Mouse (Mus musculus): ENCODE measurements around the gene Olfr992. TPM values are rescaled to one million over a fixed set of nuclear protein-coding genes. Genes with fewer than 3 reads are reported as not detected.
"Not testable (repeated sequence)": the region's sequence is repeated elsewhere in the genome, so short reads cannot be mapped to it uniquely, and the experiment has no call there.

Gene Olfr992
- not detected in 2 replicates for polyA plus RNA-seq (2014; fragmentation: Nextera tagmentation; extraction: Ambion mirVana)

DNA sequence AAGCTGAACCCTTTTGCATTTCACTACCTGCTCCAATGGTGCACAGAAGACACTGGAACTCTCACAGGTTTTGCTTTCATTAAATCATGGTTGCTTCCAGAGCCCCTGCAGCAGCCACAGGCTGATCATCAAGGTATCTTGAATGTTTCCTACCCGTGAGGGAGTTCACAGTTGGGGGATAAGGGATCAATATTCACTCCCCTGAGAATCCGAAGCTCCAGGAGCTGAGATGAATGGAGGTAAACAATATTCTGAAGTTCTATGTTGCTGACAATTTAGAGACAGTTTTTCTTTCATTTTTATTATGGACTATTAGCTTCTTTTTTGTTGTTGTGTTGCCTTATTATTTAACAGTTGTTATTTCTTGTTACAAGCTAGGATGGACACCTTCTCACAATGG, at the start of gene Olfr992:
TSS of gene Olfr992 (minus strand) at position 101 of the 400 bp plus-strand sequence.
- 31% methylated on average over 2 of the region's 2 CpGs for WGBS
- no peaks in the 10 kb centered on the region for H3K4me1 ChIP-seq (replicated peaks; ENCODE audit: control insufficient read depth, insufficient read depth, low read length)
- H3K27me3 ChIP-seq (replicated peaks; ENCODE audit: control insufficient read depth, insufficient read depth, low read length), result no peaks in the 10 kb centered on the region
- H3K4me3 ChIP-seq (ENCODE audit: low read depth, low read length), result no peak within 1 kb of the TSS
- no peaks in the 10 kb centered on the region for H3K9me3 ChIP-seq (ENCODE audit: control insufficient read depth, low read length)
- no peak within 1 kb of the TSS for H3K4me2 ChIP-seq
- H3K27ac ChIP-seq (ENCODE audit: low read depth, low read length), result no peak within 1 kb of the TSS
- no peak within 1 kb of the TSS for H3K9ac ChIP-seq (ENCODE audit: low read depth, low read length)
- ATAC-seq (replicated peaks; ENCODE audit: low FRiP score) (no peak), DNase-seq (ENCODE audit: low spot score) (no peak)
- H3K36me3 ChIP-seq (ENCODE audit: control insufficient read depth, insufficient read depth, low read length), result no peaks in the 10 kb centered on the region

DNA sequence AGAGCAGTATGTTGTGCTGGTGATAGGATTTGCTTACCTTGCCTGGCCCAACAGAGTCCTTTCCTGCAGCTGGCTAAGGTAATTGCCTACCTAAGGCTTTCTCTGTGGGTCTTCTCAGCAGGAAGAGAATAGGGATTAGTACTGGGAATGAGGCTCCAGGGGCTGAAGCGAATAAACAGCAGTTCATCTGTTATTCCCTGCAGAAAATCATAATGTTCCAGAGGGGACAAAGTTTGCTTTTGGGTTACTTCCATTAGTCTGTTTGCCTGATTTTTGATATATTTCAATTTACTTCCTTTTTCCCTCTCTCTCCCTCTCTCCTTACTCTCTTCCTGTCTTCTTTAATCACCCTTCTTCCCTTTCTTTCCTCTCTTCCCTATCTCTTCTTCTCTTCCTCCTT, 34.3 kb upstream of the Olfr992 start, which contains the start of gene Olfr995:
TSS of gene Olfr995 (minus strand) at position 101 of the 400 bp plus-strand sequence.
- Histone ChIP-seq H3K4me1 (replicated peaks; ENCODE audit: control insufficient read depth, insufficient read depth, low read length) (no peaks in the 10 kb centered on the region), H3K9ac (ENCODE audit: low read depth, low read length) (no peak within 1 kb of the TSS), H3K27me3 (replicated peaks; ENCODE audit: control insufficient read depth, insufficient read depth, low read length) (no peaks in the 10 kb centered on the region), H3K27ac (ENCODE audit: low read depth, low read length) (no peak within 1 kb of the TSS), H3K4me3 (ENCODE audit: low read depth, low read length) (no peak within 1 kb of the TSS), H3K4me2 (no peak within 1 kb of the TSS), H3K36me3 (ENCODE audit: control insufficient read depth, insufficient read depth, low read length) (no peaks in the 10 kb centered on the region), H3K9me3 (ENCODE audit: control insufficient read depth, low read length) (no peaks in the 10 kb centered on the region)
- no peak for ATAC-seq (replicated peaks; ENCODE audit: low FRiP score)
- DNase-seq (ENCODE audit: low spot score), result no peak
- WGBS, result 16% methylated on average over 1 of the region's 1 CpGs

DNA sequence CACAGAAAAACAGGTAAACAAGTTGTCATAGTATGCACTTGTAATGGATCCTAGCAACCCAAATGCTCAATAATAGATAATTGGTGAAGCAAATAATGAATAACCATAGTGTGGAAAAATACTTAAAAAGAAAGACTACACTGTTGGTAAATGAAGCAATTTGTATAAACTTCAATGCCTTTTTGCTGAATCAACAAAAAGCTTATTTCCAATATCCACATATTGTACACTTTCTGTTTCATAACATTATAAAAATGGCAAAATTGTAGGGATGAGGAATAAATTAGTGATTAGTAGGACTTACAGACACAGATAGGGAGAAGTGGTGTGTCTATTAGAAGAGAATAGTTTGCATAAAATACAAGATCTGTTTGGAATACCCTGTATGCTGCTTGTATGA, 33.3 kb upstream of the Olfr992 start:
- Histone ChIP-seq H3K27ac (ENCODE audit: low read depth, low read length) (no peak overlapping the region), H3K9ac (ENCODE audit: low read depth, low read length) (no peak overlapping the region), H3K27me3 (replicated peaks; ENCODE audit: control insufficient read depth, insufficient read depth, low read length) (no peaks in the 10 kb centered on the region), H3K36me3 (ENCODE audit: control insufficient read depth, insufficient read depth, low read length) (no peaks in the 10 kb centered on the region), H3K4me2 (no peak overlapping the region), H3K4me1 (replicated peaks; ENCODE audit: control insufficient read depth, insufficient read depth, low read length) (no peaks in the 10 kb centered on the region), H3K4me3 (ENCODE audit: low read depth, low read length) (no peak overlapping the region), H3K9me3 (ENCODE audit: control insufficient read depth, low read length) (no peaks in the 10 kb centered on the region)
- no peak for DNase-seq (ENCODE audit: low spot score)
- no peak for ATAC-seq (replicated peaks; ENCODE audit: low FRiP score)

DNA sequence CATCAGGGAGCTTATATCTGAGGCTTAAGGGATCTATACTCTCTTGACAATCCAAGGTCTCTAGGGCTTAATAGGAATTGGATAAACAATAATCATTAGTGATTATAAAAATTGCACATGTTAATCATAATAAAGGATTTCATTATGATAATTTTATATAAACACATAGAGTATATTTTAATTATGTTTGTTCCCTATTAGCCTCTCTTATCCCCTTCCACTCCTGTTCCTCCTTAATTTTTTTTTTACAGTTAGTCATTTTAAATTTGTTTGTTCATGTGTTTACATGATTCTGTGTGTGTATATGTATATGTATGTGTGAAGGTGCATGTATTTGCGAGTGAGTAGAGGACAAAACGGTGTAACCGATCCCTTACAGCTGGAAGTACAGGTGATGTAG, 27.1 kb upstream of the Olfr992 start, which contains the start of gene Olfr994:
TSS of gene Olfr994 (minus strand) at position 101 of the 400 bp plus-strand sequence.
- DNase-seq (ENCODE audit: low spot score), result no peak
- 93% methylated on average over 3 of the region's 3 CpGs for WGBS
- ATAC-seq (replicated peaks; ENCODE audit: low FRiP score), result no peak
- Histone ChIP-seq H3K4me1 (replicated peaks; ENCODE audit: control insufficient read depth, insufficient read depth, low read length) (no peaks in the 10 kb centered on the region), H3K27me3 (replicated peaks; ENCODE audit: control insufficient read depth, insufficient read depth, low read length) (no peaks in the 10 kb centered on the region), H3K9me3 (ENCODE audit: control insufficient read depth, low read length) (no peaks in the 10 kb centered on the region), H3K9ac (ENCODE audit: low read depth, low read length) (no peak within 1 kb of the TSS), H3K27ac (ENCODE audit: low read depth, low read length) (no peak within 1 kb of the TSS), H3K4me3 (ENCODE audit: low read depth, low read length) (no peak within 1 kb of the TSS), H3K4me2 (no peak within 1 kb of the TSS), H3K36me3 (ENCODE audit: control insufficient read depth, insufficient read depth, low read length) (no peaks in the 10 kb centered on the region)

DNA sequence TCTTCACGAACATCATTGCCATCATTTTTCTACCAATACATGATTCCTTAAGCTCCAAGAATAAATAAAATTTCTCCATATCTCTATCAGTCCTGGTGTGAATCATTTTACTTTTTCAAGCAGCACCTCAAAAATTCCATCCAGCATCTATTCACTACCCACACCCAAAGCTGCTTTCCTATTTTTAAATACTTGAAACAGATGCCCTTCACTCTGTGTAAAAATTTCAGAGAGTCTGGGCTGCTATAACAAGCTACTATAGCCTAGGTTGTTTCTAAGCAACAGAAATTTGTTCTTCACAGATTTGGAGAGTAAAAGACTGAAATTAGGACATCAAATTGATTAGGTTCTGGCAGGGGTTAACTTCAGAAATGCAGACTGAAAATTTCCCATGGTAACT, 16.6 kb upstream of the Olfr992 start:
- no peaks in the 10 kb centered on the region for H3K27me3 ChIP-seq (replicated peaks; ENCODE audit: control insufficient read depth, insufficient read depth, low read length)
- H3K27ac ChIP-seq (ENCODE audit: low read depth, low read length), result no peak overlapping the region
- no peak for ATAC-seq (replicated peaks; ENCODE audit: low FRiP score)
- no peaks in the 10 kb centered on the region for H3K36me3 ChIP-seq (ENCODE audit: control insufficient read depth, insufficient read depth, low read length)
- DNase-seq (ENCODE audit: low spot score), result no peak
- H3K9me3 ChIP-seq (ENCODE audit: control insufficient read depth, low read length), result no peaks in the 10 kb centered on the region
- H3K4me3 ChIP-seq (ENCODE audit: low read depth, low read length), result no peak overlapping the region
- H3K4me2 ChIP-seq, result no peak overlapping the region
- no peaks in the 10 kb centered on the region for H3K4me1 ChIP-seq (replicated peaks; ENCODE audit: control insufficient read depth, insufficient read depth, low read length)
- H3K9ac ChIP-seq (ENCODE audit: low read depth, low read length), result no peak overlapping the region
- 71% methylated on average over 1 of the region's 1 CpGs for WGBS

DNA sequence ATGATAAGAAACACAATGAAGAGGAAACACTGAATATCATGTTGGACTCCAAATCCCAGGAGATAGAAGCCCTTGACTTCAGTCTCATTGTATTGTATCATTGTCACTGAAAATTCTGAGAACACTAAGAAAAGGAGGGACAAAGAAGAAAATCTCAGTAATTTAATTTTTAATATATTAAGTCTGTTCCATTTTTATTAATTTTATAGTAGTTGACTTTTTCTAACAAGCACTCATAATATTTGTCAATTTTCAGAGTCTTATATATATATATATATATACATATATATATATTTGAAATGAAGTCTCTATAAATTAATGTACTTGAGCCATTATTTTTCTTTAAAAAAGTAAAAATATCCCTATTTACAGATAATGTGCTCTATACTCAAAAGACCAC, 5.5 kb upstream of the Olfr992 start, which contains the start of gene Olfr993:
TSS of gene Olfr993 (minus strand) at position 101 of the 400 bp plus-strand sequence.
- Histone ChIP-seq H3K36me3 (ENCODE audit: control insufficient read depth, insufficient read depth, low read length) (no peaks in the 10 kb centered on the region), H3K4me2 (no peak within 1 kb of the TSS), H3K27ac (ENCODE audit: low read depth, low read length) (no peak within 1 kb of the TSS), H3K4me1 (replicated peaks; ENCODE audit: control insufficient read depth, insufficient read depth, low read length) (no peaks in the 10 kb centered on the region), H3K9me3 (ENCODE audit: control insufficient read depth, low read length) (no peaks in the 10 kb centered on the region), H3K4me3 (ENCODE audit: low read depth, low read length) (no peak within 1 kb of the TSS), H3K9ac (ENCODE audit: low read depth, low read length) (no peak within 1 kb of the TSS), H3K27me3 (replicated peaks; ENCODE audit: control insufficient read depth, insufficient read depth, low read length) (no peaks in the 10 kb centered on the region)
- no peak for ATAC-seq (replicated peaks; ENCODE audit: low FRiP score)
- no peak for DNase-seq (ENCODE audit: low spot score)

DNA sequence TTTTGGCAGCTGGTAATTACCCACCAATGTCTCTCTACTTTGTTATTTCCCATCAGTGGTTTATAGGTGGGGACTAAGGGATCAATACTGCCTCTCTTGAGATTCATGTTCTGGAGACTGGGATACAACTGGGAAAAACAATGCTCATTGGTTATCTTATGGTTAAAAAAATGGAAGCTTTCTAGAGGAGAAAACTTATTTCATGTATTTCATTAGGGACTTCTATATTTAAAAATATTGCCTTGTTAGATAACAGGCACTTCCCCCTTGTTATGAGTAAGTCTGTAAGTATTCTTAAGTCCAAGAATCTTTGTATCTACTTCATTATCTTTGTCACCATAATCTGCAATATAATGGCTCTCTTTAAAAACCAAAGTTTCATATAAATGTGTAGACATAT, 46.1 kb downstream of the Olfr992 start, which contains the start of gene Olfr988:
TSS of gene Olfr988 (minus strand) at position 101 of the 400 bp plus-strand sequence.
- H3K4me1 ChIP-seq (replicated peaks; ENCODE audit: control insufficient read depth, insufficient read depth, low read length); H3K36me3 ChIP-seq (ENCODE audit: control insufficient read depth, insufficient read depth, low read length); H3K4me3 ChIP-seq (ENCODE audit: low read depth, low read length); ATAC-seq (replicated peaks; ENCODE audit: low FRiP score); H3K9ac ChIP-seq (ENCODE audit: low read depth, low read length); H3K27me3 ChIP-seq (replicated peaks; ENCODE audit: control insufficient read depth, insufficient read depth, low read length); DNase-seq (ENCODE audit: low spot score); H3K4me2 ChIP-seq; H3K27ac ChIP-seq (ENCODE audit: low read depth, low read length); H3K9me3 ChIP-seq (ENCODE audit: control insufficient read depth, low read length): not testable (repeated sequence)

Other genes starting within 250 kb of the Olfr992 start
- 0.32 and 0.51 TPM in 2 replicates for gene Lrrc55, start 212.3 kb downstream of the Olfr992 start, polyA plus RNA-seq (2014; fragmentation: Nextera tagmentation; extraction: Ambion mirVana)
- not detected in 2 replicates for gene Olfr987, start 70.2 kb downstream of the Olfr992 start, polyA plus RNA-seq (2014; fragmentation: Nextera tagmentation; extraction: Ambion mirVana)
- gene Olfr988, start 46.2 kb downstream of the Olfr992 start, polyA plus RNA-seq (2014; fragmentation: Nextera tagmentation; extraction: Ambion mirVana), result not detected in 2 replicates
- gene Olfr993, start 5.4 kb upstream of the Olfr992 start, polyA plus RNA-seq (2014; fragmentation: Nextera tagmentation; extraction: Ambion mirVana), result not detected in 2 replicates
- not detected in 2 replicates for gene Olfr994, start 27.0 kb upstream of the Olfr992 start, polyA plus RNA-seq (2014; fragmentation: Nextera tagmentation; extraction: Ambion mirVana)
- gene Olfr995, start 34.2 kb upstream of the Olfr992 start, polyA plus RNA-seq (2014; fragmentation: Nextera tagmentation; extraction: Ambion mirVana), result not detected in 2 replicates
- gene 4833423E24Rik, start 109.6 kb upstream of the Olfr992 start, polyA plus RNA-seq (2014; fragmentation: Nextera tagmentation; extraction: Ambion mirVana), result not detected in 2 replicates
- gene Olfr996, start 169.7 kb upstream of the Olfr992 start, polyA plus RNA-seq (2014; fragmentation: Nextera tagmentation; extraction: Ambion mirVana), result not detected in 2 replicates
- gene Olfr998, start 179.5 kb upstream of the Olfr992 start, polyA plus RNA-seq (2014; fragmentation: Nextera tagmentation; extraction: Ambion mirVana), result not detected in 2 replicates
- not detected in 2 replicates for gene Olfr1000, start 202.4 kb upstream of the Olfr992 start, polyA plus RNA-seq (2014; fragmentation: Nextera tagmentation; extraction: Ambion mirVana)
- gene Olfr1002, start 241.2 kb upstream of the Olfr992 start, polyA plus RNA-seq (2014; fragmentation: Nextera tagmentation; extraction: Ambion mirVana), result not detected in 2 replicates